Mouse (Mus musculus) ES-E14 (cell line): ENCODE measurements around the gene Misp.

Experiments
- CHD2 ChIP-seq: IDR thresholded peaks from 2 replicates; pipeline ENCODE4 v1.6.1; 2014; ENCODE audit warnings: mild to moderate bottlenecking, low read depth, low read length, inconsistent platforms
- ZNF384 ChIP-seq: IDR thresholded peaks from 2 replicates; pipeline ENCODE4 v1.6.1; 2012; ENCODE audit warnings: low read depth, low read length, inconsistent platforms

DNA sequence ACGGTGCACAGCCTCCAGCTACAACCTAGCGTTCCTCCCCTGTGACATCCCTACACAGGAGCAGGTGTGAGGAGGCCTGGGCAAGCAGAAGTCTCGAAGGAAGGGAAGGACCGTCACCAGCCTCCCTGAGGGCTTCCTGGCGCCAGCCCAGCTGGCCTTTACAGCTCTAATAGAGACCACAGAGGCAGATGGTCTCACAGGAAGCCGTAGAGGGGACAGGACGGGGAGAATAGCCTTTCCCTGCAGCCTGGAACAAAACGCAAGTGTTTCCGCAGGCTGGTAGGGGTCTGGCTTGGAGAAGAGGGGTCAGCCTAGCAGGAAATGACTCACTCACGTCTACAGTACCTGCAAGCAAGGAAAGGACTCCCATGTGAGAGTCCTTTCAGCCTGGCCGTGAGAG is 13.0 kb upstream of the Misp start:
- TF ChIP-seq CHD2 (no peak), ZNF384 (no peak)
